Mouse (Mus musculus) lung, adult 2 months (tissue): ENCODE results near the gene Gpatch4.

Experiments used
- CTCF ChIP-seq: fragments of 200-500 bp; IDR thresholded peaks from 2 replicates; pipeline ENCODE4 v1.5.1; 2011; ENCODE audit warnings: mild to moderate bottlenecking, low read length, control low read depth; ENCODE audit not compliant: insufficient read depth
- POLR2A ChIP-seq: fragments of 200-500 bp; IDR thresholded peaks from 2 replicates; pipeline ENCODE4 v1.6.1; 2011; ENCODE audit warnings: low read depth, mild to moderate bottlenecking, control low read depth, low read length, borderline replicate concordance; ENCODE audit errors: extremely low read depth

GRCm38 (mm10) chr3:88026823-88027222 lies 16.1 kb upstream of the Gpatch4 start:
- no peak for TF ChIP-seq CTCF
- TF ChIP-seq POLR2A: no peak
